Mouse (Mus musculus): ENCODE measurements at regions not wholly inside any gene's neighbourhood (a gene's known extent, or its start where the extent isn't known, plus 50 kb on each side); places are given as distances from the start of the nearest gene placed in this dataset.

DNA sequence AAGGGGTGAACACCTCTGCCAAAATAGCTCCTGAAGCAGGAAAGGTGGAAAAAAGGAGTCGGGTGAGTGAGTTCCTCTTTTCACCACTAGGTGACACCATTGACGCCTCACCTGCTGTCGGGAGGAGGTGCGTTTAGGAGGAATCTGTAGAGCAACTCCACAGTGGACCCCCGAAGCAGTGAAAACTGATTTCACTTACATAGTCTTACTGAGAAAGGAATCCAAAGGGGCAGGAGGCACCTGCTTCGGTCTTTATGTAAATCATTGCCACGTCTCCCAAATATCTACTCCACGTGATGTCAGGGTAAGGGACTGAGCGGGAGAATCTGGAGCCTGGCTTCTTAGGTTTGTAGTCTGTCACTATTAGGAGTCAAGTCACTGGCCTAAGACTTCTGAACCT, 220.5 kb upstream of the Ddhd1 start:
- TF ChIP-seq POLR2A (IDR thresholded peaks at IDR 0.05; ENCODE audit: low read depth, low read length) = no peak
- peak; percentile 80; the same call in 1 of the 2 replicates for TF ChIP-seq CTCF (IDR thresholded peaks at IDR 0.05; ENCODE audit: borderline replicate concordance, insufficient read depth, low read length)
